Mouse (Mus musculus) spleen, postnatal 36 days (tissue): ENCODE measurements at regions not wholly inside any gene's neighbourhood (a gene's known extent, or its start where the extent isn't known, plus 50 kb on each side); places are given as distances from the start of the nearest gene placed in this dataset.

Experiments
- DNase-seq, 2 experiments: peaks; one replicate each; pipeline ENCODE4 v3.0.0; 2022; ENCODE audit warnings: low spot score in 2 of 2, mixed read lengths in 1 of 2

DNA sequence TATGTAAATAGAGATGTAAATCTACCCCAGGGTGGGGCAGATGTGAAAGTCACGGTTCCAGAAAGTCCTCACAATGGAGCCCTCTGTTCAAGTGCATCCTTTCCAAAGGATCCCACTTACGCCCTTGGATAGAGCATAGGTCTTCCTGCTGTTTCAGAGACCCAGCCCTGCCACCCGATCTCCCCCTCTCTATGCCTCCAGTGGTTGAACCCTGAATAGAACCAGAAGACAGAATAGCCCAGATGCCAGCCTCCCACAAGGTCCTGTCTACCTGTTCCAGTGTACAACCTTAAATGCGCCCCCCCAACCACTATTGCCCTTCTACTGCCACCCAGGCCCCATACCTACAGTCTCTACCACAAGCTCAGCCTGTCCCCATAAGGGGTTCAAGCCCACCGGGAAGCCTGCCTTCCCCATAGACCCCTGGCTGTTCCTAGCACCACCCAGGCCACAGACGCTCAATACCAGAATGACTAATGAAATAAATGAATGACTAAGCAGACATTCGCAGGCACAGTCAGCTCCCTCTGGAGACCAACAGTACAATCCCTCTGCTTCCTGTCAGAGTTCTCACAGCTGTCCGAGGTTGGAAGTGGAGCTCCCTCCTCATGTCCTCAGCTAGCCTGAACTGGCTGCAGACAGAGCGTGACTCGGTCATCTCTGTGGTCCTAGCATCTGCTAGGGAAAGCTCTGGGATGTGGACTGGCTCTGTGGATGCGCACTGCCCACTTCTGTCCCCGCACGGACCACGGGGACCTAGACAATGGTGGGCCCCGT lies 133.4 kb upstream of the 1600014C23Rik start:
- no peak for DNase-seq

GRCm38 (mm10) chr17:45866346-45866745 lies 132.7 kb upstream of the 1600014C23Rik start:
- DNase-seq = no peak

GRCm38 (mm10) chr17:45865944-45866343 lies 132.3 kb upstream of the 1600014C23Rik start:
- DNase-seq = no peak

- no peak for DNase-seq
Measured at GRCm38 (mm10) chr17:45863471-45864205, 130.0 kb upstream of the 1600014C23Rik start.

GRCm38 (mm10) chr17:45863031-45863430 lies 129.4 kb upstream of the 1600014C23Rik start:
- no peak for DNase-seq

- DNase-seq = no peak
Measured at GRCm38 (mm10) chr17:45859441-45859840, 125.8 kb upstream of the 1600014C23Rik start.

- DNase-seq = no peak
Measured at GRCm38 (mm10) chr17:45853931-45854653, 120.4 kb upstream of the 1600014C23Rik start.

GRCm38 (mm10) chr17:45852402-45852801 lies 118.8 kb upstream of the 1600014C23Rik start:
- no peak for DNase-seq

- no peak for DNase-seq
Measured at GRCm38 (mm10) chr17:45851723-45852396, 118.2 kb upstream of the 1600014C23Rik start.

GRCm38 (mm10) chr17:45850976-45851375 lies 117.3 kb upstream of the 1600014C23Rik start:
- no peak for DNase-seq

DNA sequence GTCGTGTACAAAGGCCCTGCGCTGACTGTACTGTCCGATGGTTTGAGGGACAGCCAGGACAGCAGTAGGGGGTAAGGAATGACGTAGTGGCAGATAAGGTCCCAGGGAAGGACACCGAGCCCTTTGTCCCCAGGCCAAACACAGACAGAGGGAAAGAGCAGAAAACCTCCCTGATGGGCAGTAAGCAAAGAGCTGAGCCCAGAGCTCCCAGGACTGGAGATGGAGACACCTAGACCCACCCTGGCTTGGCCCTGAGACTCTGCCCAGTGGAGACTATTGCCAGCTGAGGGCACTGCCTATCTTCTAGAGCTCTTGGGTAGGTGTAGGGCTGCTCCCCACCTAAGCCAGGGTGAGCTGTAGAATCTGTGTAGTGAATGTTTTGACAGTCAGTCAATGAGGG lies 116.5 kb upstream of the 1600014C23Rik start:
- no peak for DNase-seq

DNA sequence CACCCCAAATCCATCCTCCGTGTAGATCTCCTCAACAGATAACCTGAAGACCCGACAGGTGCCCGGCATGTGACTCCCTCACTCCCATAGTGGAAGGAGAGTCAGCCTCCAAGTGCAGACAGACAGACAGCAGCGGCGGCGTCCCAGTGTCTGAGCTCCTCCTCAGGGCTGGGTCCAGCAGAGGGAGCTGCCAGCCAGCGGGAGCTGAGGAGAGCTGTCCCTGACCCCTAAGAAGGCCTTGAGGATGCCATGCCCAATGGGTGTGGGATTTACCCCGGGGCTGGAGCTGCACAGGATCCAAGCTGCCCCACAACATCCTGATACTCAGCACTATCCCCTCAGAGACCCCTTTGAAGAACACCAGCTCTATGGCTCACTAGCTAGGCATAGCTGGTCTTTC lies 115.0 kb upstream of the 1600014C23Rik start:
- no peak for DNase-seq

GRCm38 (mm10) chr17:45847701-45848378 lies 114.2 kb upstream of the 1600014C23Rik start:
- no peak for DNase-seq

DNA sequence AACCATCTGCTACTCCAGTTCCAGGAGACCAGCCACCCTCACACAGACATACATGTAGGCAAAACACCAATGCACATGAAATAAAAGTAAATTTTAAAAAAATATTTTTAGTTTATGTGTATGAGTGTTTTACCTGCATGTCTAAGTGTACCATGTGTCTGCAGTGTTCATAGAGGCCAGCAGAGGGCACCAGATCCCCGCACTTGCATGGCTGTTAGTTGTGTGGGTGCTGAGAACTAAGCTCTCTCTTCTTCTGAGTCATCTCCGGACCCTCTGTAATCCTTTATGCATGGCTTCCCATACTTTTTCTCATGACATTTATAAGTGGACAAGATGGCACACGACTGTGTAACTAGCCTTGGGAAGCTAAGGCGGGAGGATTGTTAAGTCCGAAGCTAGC lies 112.2 kb upstream of the 1600014C23Rik start:
- DNase-seq = no peak

GRCm38 (mm10) chr17:45836731-45837130 lies 103.1 kb upstream of the 1600014C23Rik start:
- no peak for DNase-seq

DNA sequence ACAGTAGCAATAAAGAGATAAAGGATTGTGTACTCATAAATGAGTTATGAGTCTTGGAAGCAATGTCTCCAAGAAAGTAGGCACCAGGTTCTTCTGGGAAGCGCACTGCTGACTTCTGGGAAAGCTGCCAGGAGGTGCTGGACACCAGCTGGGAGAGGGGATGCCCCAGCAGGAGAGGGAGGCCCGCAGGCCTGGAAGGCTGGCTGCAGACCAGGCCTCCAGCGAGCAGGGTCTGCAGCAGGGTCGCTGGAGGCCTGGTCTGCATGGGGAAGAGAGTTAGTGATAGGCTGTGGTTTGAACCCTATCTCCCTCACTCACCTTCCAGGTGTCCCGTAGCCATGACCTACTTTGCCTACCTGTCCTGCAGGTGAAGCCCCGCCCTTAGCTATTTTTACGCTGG lies 102.6 kb upstream of the 1600014C23Rik start:
- no peak for DNase-seq

DNA sequence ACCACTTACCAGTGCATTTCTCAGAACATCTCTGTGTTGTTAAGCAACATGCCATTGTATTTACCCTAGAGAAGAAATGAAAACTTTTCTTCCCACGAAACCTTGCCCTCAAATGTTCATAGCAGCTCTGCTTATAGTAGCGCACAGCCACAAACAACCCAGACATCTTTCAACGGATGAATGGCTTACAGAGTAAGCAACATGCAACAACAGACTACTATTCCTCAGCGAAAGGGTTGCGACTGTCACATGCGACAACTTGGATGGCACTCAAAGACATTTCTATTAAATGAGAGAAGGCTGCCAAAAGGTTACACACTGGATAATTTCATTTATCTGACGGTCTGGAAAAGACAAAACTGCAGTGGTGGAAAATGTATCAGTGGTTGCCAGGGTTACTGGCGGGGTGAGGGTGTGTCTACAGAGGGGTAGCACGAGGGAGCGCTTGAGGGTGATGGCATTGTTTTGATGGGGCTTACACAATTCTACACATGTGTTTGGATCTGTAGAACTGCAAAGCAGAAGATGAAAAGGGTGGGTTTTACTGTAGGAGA lies 101.0 kb upstream of the 1600014C23Rik start:
- no peak for DNase-seq

DNA sequence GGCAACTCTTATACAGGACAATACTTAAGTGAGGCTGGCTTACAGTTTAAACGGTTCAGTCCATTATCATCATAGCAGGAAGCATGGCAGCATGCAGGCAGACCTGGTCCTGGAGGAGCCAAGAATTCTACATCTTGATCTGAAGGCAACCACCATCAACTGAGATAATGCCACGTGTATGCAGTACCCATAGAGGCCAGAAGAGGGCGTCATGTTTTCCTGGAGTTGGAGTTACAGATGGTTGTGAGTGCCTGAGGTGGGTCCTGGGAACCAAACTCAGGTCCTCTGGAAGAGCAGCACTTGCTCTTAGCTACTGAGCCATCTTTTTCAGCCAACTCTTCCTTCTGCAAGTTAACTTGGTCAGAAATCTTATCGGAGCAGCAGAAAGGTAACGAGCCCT lies 96.7 kb upstream of the 1600014C23Rik start:
- DNase-seq = no peak

GRCm38 (mm10) chr17:45829571-45829970 lies 95.9 kb upstream of the 1600014C23Rik start:
- DNase-seq = no peak

DNA sequence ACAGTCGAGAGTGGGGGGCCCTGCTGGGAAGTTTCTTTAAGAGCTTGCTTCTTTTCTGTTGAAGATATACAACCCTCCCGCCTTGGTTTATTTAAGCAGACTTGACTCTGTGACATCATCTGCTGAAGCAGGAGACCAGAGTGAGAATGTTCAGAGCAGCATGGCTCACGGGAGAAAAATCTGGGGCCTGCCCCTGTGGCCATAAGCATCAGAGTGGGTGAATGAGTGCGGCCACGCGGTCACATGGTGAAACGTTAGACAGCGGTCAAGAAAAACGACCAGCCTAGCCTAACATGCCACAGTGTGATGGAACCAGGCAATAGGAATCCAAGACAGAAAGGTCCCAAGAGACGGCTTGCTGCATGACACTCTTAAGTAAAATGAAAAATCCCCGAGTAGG lies 95.2 kb upstream of the 1600014C23Rik start:
- no peak for DNase-seq

DNA sequence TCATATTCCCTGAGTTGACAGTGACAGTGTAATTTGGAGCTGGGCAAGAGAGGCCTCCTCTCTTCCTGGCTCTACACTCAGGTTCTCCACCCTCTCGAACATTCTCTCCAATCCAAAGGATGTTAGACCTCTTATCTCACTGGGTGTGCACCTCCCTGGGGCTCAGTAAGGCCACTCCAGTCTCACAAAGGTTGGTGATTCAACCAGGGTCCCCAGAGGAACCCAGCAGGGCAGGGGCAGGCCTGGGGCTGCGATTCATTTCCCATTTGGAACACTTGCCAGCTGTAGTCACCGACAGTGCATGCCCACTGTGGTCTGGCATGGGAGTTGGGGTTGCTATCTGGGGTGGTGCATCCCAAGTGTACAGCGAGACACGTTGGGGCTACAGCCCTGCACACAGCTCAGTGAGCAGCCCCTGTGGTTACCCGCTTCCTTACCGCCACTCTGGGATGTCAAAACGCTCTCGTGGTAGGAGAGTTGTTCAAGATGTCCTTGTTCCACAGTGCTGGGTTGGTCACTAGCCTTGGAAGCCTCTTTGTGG lies 94.7 kb upstream of the 1600014C23Rik start:
- DNase-seq = no peak
